Mouse (Mus musculus): ENCODE data around the gene Gnaq.

DNA sequence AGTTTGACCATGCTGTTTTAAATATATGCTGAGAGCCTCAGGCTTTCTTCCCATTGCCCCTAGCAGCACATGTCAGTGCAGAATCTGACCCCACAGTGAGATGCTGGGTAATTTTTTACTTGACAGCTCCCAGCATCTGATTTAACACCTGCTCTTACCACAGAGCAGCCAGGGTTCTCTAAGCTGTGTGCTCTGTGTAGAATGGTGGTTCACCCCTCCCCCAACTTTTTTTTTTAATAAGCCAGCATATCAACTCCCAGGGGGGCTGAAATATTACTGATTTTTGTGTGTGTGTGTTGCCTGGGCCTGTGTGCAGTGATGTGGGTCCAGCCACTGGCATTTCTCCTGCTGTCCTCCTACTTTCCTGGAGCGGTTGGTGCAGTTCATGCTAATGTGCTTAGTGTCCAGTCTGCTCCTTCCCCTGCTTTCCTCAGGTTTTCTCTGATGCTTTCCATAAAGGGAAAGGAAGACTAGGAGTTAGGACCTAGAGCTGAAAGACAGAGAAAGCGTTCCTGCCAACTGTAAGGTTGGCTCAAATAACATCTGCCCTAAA is 159.5 kb downstream of the Gnaq start:
- TF ChIP-seq POLR2A (IDR thresholded peaks at IDR 0.05; ENCODE audit: borderline replicate concordance, control insufficient read depth, low read depth, low read length), result no peak
- TF ChIP-seq CTCF (IDR thresholded peaks at IDR 0.05; ENCODE audit: control insufficient read depth, insufficient read depth, low read length), result no peak
